Mouse (Mus musculus) adipocyte (in vitro differentiated cells): ENCODE data around the gene Yes1.
A peak's percentile ranks its signal among the peaks of the same experiment; 100 is the strongest.
"Not testable (repeated sequence)": the region's sequence is repeated elsewhere in the genome, so short reads cannot be mapped to it uniquely, and the experiment has no call there.

Experiments
- DNase-seq: peaks from one replicate; pipeline ENCODE4 v3.0.0-alpha.2; 2016; ENCODE audit warnings: low spot score

The Yes1 gene

DNA sequence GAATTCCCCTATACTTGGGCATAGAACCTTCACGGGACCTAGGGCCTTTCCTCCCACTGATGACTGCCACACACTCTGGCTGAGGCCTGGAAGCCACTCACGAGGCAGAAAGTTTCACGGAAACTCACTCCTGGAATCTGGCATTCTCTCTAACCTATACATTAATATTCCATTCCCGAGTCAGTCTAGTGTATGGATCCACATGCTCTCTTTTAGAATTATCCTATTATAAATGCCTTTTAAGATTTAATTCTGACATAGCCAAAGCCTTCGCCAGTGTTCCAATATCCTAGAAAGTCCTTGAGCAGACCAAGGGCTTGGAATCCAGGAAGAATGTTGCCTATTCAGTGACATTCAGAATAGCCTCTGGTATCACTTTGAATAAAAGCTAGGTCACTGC, 100.5 kb downstream of the Yes1 start:
- no peak for DNase-seq

GRCm38 (mm10) chr5:32712221-32713041, 101.5 kb downstream of the Yes1 start:
- no peak for DNase-seq

- no peak for DNase-seq
Measured at GRCm38 (mm10) chr5:32713042-32713702, 102.2 kb downstream of the Yes1 start.

GRCm38 (mm10) chr5:32713703-32714467, 102.9 kb downstream of the Yes1 start:
- DNase-seq: peak; percentile 99

DNA sequence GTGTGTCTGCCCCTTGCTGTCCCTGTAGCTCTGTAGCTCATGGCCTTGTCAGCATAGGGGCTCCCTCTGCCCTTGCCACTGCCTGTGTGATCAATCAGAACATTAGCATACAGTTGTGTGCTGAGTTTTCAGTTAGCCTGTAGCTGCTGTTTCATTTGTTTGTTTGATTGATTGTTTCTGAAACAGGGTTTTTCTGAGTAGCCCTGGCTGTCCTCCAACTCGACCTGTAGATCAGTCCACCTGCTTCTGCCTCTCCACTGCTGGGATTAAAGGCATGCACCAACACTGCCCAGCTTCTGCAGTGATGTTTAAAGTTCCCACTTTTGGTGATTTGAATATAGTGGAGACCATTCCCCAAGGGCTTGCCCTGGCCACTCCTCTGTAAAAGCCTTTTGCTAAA, 106.8 kb downstream of the Yes1 start:
- DNase-seq: no peak

DNA sequence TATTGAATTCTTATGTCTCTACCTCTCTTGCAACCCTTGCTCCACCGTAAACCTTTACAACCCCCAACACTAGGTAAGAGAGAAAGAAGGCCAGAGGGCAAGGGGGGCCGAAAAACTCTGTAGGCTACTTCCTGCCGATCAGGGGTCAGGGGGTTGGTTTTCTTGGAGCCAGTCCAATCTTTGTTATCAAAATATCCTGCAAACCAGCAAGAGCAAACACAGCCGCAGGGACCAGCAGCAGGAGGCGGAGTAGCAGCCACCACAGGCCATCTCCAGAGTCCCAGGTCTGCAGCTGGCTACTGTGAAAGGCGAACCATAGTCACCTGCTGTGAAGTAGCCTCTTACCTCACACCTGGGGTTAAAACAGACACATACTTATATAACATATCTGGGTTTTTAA, 107.9 kb downstream of the Yes1 start:
- DNase-seq: no peak

DNA sequence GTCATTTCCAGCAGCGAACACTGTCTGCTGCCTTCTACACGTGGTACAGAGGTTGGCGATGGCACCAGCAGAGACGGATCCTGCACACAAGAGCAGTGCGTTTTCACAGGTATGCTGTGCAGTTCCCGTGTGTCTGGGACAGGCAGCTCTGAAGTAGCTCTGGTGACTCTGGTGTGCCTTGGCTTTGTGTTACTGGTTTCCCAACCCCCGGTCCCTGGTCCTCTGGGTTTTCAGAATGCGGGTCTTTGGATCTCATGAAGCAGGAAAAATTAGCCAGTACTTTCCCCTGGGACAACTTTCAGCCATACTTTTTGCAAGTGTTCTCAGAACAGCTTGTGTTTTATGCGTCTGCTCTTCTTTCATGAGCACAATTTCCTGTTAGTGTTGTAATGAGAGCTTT, 109.4 kb downstream of the Yes1 start:
- no peak for DNase-seq

GRCm38 (mm10) chr5:32721316-32721715, 110.3 kb downstream of the Yes1 start:
- DNase-seq: no peak

- DNase-seq: no peak
Measured at GRCm38 (mm10) chr5:32722263-32722662, 111.3 kb downstream of the Yes1 start.

- DNase-seq: not testable (repeated sequence)
Measured at GRCm38 (mm10) chr5:32722711-32723110, 111.7 kb downstream of the Yes1 start.

DNA sequence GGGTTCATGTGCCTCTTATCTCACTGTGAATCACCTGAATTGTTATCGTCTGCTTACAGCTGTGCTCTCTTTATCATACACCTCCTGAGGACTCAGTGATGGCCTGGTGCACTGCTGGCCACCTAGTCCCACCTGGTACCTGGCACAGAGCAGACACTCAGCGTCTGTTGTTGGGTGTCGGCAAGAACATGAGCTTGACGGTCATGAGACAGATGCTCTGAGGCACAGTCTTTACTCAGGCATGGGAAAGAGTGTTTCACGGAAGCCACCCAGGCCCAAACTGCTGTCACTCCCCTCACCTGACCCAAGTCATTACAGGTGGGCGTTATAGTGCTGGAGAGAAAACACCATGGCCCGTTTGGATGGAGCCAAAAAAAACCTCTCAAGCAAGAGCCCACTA, 113.0 kb downstream of the Yes1 start:
- no peak for DNase-seq

GRCm38 (mm10) chr5:32725397-32725796, 114.4 kb downstream of the Yes1 start:
- peak; percentile 23 for DNase-seq

- DNase-seq: no peak
Measured at GRCm38 (mm10) chr5:32728300-32728699, 117.3 kb downstream of the Yes1 start.

- DNase-seq: no peak
Measured at GRCm38 (mm10) chr5:32728851-32729250, 117.9 kb downstream of the Yes1 start.

GRCm38 (mm10) chr5:32733892-32734291, 122.9 kb downstream of the Yes1 start:
- DNase-seq: not testable (repeated sequence)

- DNase-seq: no peak
Measured at GRCm38 (mm10) chr5:32735779-32736178, 124.8 kb downstream of the Yes1 start.
